Mouse (Mus musculus): ENCODE measurements at regions not wholly inside any gene's neighbourhood (a gene's known extent, or its start where the extent isn't known, plus 50 kb on each side); places are given as distances from the start of the nearest gene placed in this dataset.
A peak's percentile ranks its signal among the peaks of the same experiment; 100 is the strongest.

DNA sequence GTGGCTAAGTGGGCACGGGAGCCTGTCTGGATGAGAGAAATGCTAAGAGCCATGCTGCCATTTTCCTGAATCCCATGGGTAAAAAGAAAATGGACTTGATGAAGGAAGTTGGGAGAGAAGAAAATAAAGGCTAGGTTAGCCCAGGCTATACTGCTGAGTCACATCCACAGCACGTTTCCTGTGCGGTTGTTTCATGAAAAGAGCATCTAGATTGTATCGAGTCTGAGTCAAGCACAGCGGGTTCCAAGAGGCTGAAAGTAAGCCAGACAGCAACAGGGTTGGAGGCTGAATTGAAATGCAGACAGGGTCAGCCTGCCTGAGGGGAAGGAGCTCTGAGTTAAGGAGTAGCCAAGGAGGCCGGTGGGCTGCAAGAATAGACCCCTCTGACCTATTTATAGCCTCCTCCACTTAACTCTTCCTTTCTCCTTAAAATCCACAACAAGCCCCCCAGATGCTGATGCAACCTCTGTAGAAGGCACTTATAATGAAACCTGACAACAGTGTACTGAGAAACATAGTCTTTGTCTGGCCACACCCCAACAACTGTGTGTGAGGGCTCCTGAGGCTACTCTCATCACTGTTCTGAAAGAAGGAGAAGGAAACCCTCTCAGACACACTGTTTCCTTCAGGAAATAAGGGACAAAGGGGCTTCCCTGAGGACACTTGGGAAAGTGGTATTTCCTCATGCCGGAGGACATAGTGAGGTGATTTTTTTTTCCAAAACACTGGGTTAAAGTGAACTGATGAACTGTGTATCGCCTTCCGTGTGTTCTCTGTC lies 98.7 kb upstream of the Plcb4 start:
- ATAC-seq (ENCODE audit: low FRiP score, low read depth) (no peak), DNase-seq (ENCODE audit: low spot score) (no peak)
- no peaks in the 10 kb centered on the region for H3K36me3 ChIP-seq (ENCODE audit: control insufficient read depth, insufficient read depth, low read length)
- no peak overlapping the region for H3K27ac ChIP-seq (replicated peaks; ENCODE audit: low read depth, low read length)
- H3K4me3 ChIP-seq (replicated peaks; ENCODE audit: low read length): no peak overlapping the region
- no peaks in the 10 kb centered on the region for H3K4me1 ChIP-seq (ENCODE audit: control insufficient read depth, insufficient read depth, low read length)
- no peak overlapping the region for H3K9ac ChIP-seq (ENCODE audit: low read depth, low read length, severe bottlenecking)
- H3K4me2 ChIP-seq (replicated peaks; ENCODE audit: low read depth, low read length, severe bottlenecking): no peak overlapping the region
- H3K9me3 ChIP-seq (ENCODE audit: control insufficient read depth, low read length): no peaks in the 10 kb centered on the region
- H3K27me3 ChIP-seq (ENCODE audit: control insufficient read depth, insufficient read depth, low read length): no peaks in the 10 kb centered on the region
- no peak for TF ChIP-seq POLR2A (IDR thresholded peaks at IDR 0.05; ENCODE audit: borderline replicate concordance, extremely low read depth, insufficient read depth, insufficient read length)
- 79% methylated on average over 9 of the region's 9 CpGs for WGBS

DNA sequence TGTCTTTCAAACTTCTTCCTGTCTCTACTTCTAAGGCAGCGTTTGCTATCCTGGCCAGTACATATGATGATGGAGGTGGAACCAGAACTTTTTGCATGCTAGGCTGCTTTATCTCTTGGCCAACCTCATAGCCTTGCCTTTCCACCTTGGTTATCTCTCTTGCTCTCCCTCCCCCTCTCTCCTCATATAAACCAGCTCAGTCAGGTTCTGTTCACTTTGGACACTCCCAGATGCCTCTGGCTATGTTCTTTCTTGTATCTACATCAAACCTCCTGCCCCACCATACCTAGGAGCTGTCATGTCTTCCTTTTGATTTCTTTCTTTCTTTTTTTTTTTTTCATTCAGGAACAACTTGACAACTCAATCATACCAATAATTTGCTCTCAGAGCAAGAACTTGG lies 98.0 kb upstream of the Plcb4 start:
- H3K27ac ChIP-seq (replicated peaks; ENCODE audit: low read depth, low read length): no peak overlapping the region
- no peak overlapping the region for H3K4me3 ChIP-seq (replicated peaks; ENCODE audit: low read length)
- no peak for TF ChIP-seq POLR2A (IDR thresholded peaks at IDR 0.05; ENCODE audit: borderline replicate concordance, extremely low read depth, insufficient read depth, insufficient read length)
- DNase-seq (ENCODE audit: low spot score): no peak
- H3K9ac ChIP-seq (ENCODE audit: low read depth, low read length, severe bottlenecking): no peak overlapping the region
- ATAC-seq (ENCODE audit: low FRiP score, low read depth): no peak
- H3K4me2 ChIP-seq (replicated peaks; ENCODE audit: low read depth, low read length, severe bottlenecking): no peak overlapping the region
- 85% methylated on average over 1 of the region's 1 CpGs for WGBS
- H3K36me3 ChIP-seq (ENCODE audit: control insufficient read depth, insufficient read depth, low read length): no peaks in the 10 kb centered on the region
- H3K27me3 ChIP-seq (ENCODE audit: control insufficient read depth, insufficient read depth, low read length): no peaks in the 10 kb centered on the region
- H3K4me1 ChIP-seq (ENCODE audit: control insufficient read depth, insufficient read depth, low read length): no peaks in the 10 kb centered on the region
- H3K9me3 ChIP-seq (ENCODE audit: control insufficient read depth, low read length): no peaks in the 10 kb centered on the region

- Histone ChIP-seq H3K9me3 (ENCODE audit: control insufficient read depth, low read length) (no peaks in the 10 kb centered on the region), H3K4me3 (replicated peaks; ENCODE audit: low read length) (no peak overlapping the region), H3K4me1 (ENCODE audit: control insufficient read depth, insufficient read depth, low read length) (no peaks in the 10 kb centered on the region), H3K27me3 (ENCODE audit: control insufficient read depth, insufficient read depth, low read length) (no peaks in the 10 kb centered on the region), H3K36me3 (ENCODE audit: control insufficient read depth, insufficient read depth, low read length) (no peaks in the 10 kb centered on the region), H3K4me2 (replicated peaks; ENCODE audit: low read depth, low read length, severe bottlenecking) (no peak overlapping the region), H3K9ac (ENCODE audit: low read depth, low read length, severe bottlenecking) (no peak overlapping the region), H3K27ac (replicated peaks; ENCODE audit: low read depth, low read length) (no peak overlapping the region)
- no peak for DNase-seq (ENCODE audit: low spot score)
- ATAC-seq (ENCODE audit: low FRiP score, low read depth): no peak
- WGBS: 62% methylated on average over 7 of the region's 7 CpGs
- TF ChIP-seq POLR2A (IDR thresholded peaks at IDR 0.05; ENCODE audit: borderline replicate concordance, extremely low read depth, insufficient read depth, insufficient read length): no peak
Observed at GRCm38 (mm10) chr2:135561716-135562115, 97.1 kb upstream of the Plcb4 start.

- H3K4me3 ChIP-seq (replicated peaks; ENCODE audit: low read length): no peak overlapping the region
- WGBS: 83% methylated on average over 10 of the region's 10 CpGs
- H3K27ac ChIP-seq (replicated peaks; ENCODE audit: low read depth, low read length): no peak overlapping the region
- H3K4me2 ChIP-seq (replicated peaks; ENCODE audit: low read depth, low read length, severe bottlenecking): no peak overlapping the region
- TF ChIP-seq POLR2A (IDR thresholded peaks at IDR 0.05; ENCODE audit: borderline replicate concordance, extremely low read depth, insufficient read depth, insufficient read length): no peak
- no peaks in the 10 kb centered on the region for H3K36me3 ChIP-seq (ENCODE audit: control insufficient read depth, insufficient read depth, low read length)
- no peak overlapping the region for H3K9ac ChIP-seq (ENCODE audit: low read depth, low read length, severe bottlenecking)
- no peak for ATAC-seq (ENCODE audit: low FRiP score, low read depth)
- peak; percentile 39 for DNase-seq (ENCODE audit: low spot score)
- no peaks in the 10 kb centered on the region for H3K27me3 ChIP-seq (ENCODE audit: control insufficient read depth, insufficient read depth, low read length)
- no peaks in the 10 kb centered on the region for H3K4me1 ChIP-seq (ENCODE audit: control insufficient read depth, insufficient read depth, low read length)
- H3K9me3 ChIP-seq (ENCODE audit: control insufficient read depth, low read length): no peaks in the 10 kb centered on the region
Observed at GRCm38 (mm10) chr2:135562140-135562890, 96.5 kb upstream of the Plcb4 start.

DNA sequence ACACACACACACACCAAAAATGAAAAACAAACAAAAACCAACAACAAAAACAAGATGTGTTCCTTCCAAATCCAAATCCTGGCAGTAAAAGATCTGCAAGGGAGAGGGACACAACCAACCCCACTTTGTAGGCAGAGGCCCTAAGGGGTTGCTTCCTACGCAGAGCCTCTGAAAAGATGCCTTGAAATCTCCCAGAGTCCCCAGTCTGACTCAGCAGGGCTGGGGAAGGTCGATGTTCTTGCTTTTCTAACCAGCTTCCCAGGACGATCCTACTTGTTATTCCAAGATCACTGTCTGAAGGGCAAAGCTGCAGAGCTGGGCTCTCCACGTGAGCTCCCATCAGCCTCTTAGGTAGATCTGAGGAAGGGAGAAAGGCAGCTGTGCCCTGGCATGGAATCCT lies 94.6 kb upstream of the Plcb4 start:
- H3K9me3 ChIP-seq (ENCODE audit: control insufficient read depth, low read length): no peaks in the 10 kb centered on the region
- H3K4me1 ChIP-seq (ENCODE audit: control insufficient read depth, insufficient read depth, low read length): no peaks in the 10 kb centered on the region
- no peak overlapping the region for H3K9ac ChIP-seq (ENCODE audit: low read depth, low read length, severe bottlenecking)
- H3K27me3 ChIP-seq (ENCODE audit: control insufficient read depth, insufficient read depth, low read length): no peaks in the 10 kb centered on the region
- H3K36me3 ChIP-seq (ENCODE audit: control insufficient read depth, insufficient read depth, low read length): no peaks in the 10 kb centered on the region
- no peak for TF ChIP-seq POLR2A (IDR thresholded peaks at IDR 0.05; ENCODE audit: borderline replicate concordance, extremely low read depth, insufficient read depth, insufficient read length)
- DNase-seq (ENCODE audit: low spot score): no peak
- no peak for ATAC-seq (ENCODE audit: low FRiP score, low read depth)
- no peak overlapping the region for H3K27ac ChIP-seq (replicated peaks; ENCODE audit: low read depth, low read length)
- H3K4me3 ChIP-seq (replicated peaks; ENCODE audit: low read length): no peak overlapping the region
- no peak overlapping the region for H3K4me2 ChIP-seq (replicated peaks; ENCODE audit: low read depth, low read length, severe bottlenecking)
- WGBS: 64% methylated on average over 4 of the region's 4 CpGs
